Mouse (Mus musculus): ENCODE data around the gene Zfp853.

Gene Zfp853

DNA sequence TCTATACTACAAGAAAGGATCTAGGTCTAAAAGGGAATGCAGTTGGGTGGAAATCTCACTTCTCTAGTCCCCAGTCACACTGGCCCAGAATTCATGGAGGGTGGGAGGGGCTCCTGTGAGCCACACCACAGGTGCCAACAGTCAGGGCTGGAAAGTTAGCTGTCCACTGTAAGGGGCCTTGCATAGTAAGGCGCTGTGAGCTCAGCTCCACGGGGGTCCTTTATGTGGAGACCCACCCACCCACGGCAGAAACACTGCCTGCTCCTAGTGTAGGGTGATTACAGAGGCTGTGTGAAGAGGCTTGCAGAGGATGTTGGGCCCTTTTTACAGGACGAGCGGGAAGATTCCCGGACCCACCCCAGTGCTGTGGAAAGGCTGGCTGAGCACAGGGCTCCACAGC lies 41.4 kb downstream of the Zfp853 start:
- DNase-seq: no peak

DNA sequence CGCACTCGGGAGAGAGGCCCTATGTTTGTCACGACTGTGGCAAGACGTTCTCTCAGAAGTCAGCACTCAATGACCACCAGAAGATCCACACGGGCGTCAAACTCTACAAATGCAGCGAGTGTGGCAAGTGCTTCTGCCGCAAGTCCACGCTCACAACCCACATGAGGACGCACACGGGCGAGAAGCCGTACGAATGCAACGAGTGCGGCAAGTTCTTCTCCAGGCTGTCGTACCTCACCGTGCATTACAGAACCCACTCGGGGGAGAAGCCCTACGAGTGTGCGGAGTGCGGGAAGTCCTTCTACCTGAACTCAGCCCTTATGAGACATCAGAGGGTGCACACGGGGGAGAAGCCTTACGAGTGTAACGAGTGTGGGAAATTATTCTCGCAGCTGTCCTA lies 48.5 kb downstream of the Zfp853 start:
- no peak for DNase-seq

Measured in kidney, postnatal 36 days (tissue).